Mouse (Mus musculus) hindbrain, embryonic 16.5 days (tissue): ENCODE measurements around the gene Nod1. TPM values are rescaled to one million over a fixed set of nuclear protein-coding genes. Genes with fewer than 3 reads are reported as not detected.

Experiments used
- ATAC-seq: fragments of 200-750 bp; cut with Nextera tagmentation; 2 replicates; pipeline ENCODE4 v1.8.0; 2017; ENCODE audit warnings: moderate TSS enrichment, moderate library complexity
- H3K27ac ChIP-seq: fragments of 300-500 bp; sonication (generic); 2 replicates; pipeline ENCODE4 v1.5.1; 2014; ENCODE audit warnings: low read depth, mild to moderate bottlenecking, control low read depth, low read length, moderate library complexity
- H3K27me3 ChIP-seq: fragments of 300-500 bp; sonication (generic); replicated peaks from 2 replicates; pipeline ENCODE4 v1.6.1; 2014; ENCODE audit warnings: low read length; ENCODE audit not compliant: control insufficient read depth, insufficient read depth
- H3K36me3 ChIP-seq: fragments of 300-500 bp; sonication (generic); 2 replicates; pipeline ENCODE4 v1.6.1; 2014; ENCODE audit warnings: mild to moderate bottlenecking, low read length, moderate library complexity, mixed read lengths; ENCODE audit not compliant: control insufficient read depth, insufficient read depth
- H3K4me1 ChIP-seq: fragments of 300-500 bp; sonication (generic); 2 replicates; pipeline ENCODE4 v1.6.1; 2014; ENCODE audit warnings: low read depth, low read length; ENCODE audit not compliant: control insufficient read depth, insufficient read depth
- H3K4me2 ChIP-seq: fragments of 300-500 bp; sonication (generic); 2 replicates; pipeline ENCODE4 v1.6.1; 2014; ENCODE audit warnings: mild to moderate bottlenecking, low read length, control low read depth, moderate library complexity
- H3K4me3 ChIP-seq: fragments of 300-500 bp; sonication (generic); 2 replicates; pipeline ENCODE4 v1.5.1; 2014; ENCODE audit warnings: mild to moderate bottlenecking, low read length, control low read depth, moderate library complexity
- H3K9ac ChIP-seq: fragments of 300-500 bp; sonication (generic); 2 replicates; pipeline ENCODE4 v1.6.1; 2014; ENCODE audit warnings: low read depth, mild to moderate bottlenecking, control low read depth, low read length, moderate library complexity
- H3K9me3 ChIP-seq: fragments of 300-500 bp; sonication (generic); 2 replicates; pipeline ENCODE4 v1.6.1; 2014; ENCODE audit warnings: mild to moderate bottlenecking, low read length, moderate library complexity; ENCODE audit not compliant: control insufficient read depth
- WGBS: fragments of 180-500 bp; shearing (Covaris S2); extraction: QIAGEN DNeasy Blood & Tissue Kit; methylation state at CpG from one replicate; pipeline ENCODE4 v1.1.7; 2014; 5-methylcytosine and 5-hydroxymethylcytosine counted together
- polyA plus RNA-seq: library from polyadenylated mRNA; unstranded; fragments of >200 nt; fragmentation: Nextera tagmentation; extraction: Ambion mirVana; gene quantifications from 2 replicates; pipeline ENCODE4 v1.2.1, GENCODE M21; 2015

Nod1 gene
- 3.1 and 3.6 TPM in 2 replicates for polyA plus RNA-seq

- H3K4me3 ChIP-seq = peak within 1 kb of the TSS; percentile 70
- H3K4me2 ChIP-seq = peak within 1 kb of the TSS; percentile 96
- H3K36me3 ChIP-seq = no peaks in the 10 kb centered on the region
- peaks cover 3% of the 10 kb centered on the region for H3K4me1 ChIP-seq
- no peaks in the 10 kb centered on the region for H3K9me3 ChIP-seq
- H3K27ac ChIP-seq = peak within 1 kb of the TSS; percentile 60
- peak within 1 kb of the TSS; percentile 72 for H3K9ac ChIP-seq
- H3K27me3 ChIP-seq = peaks cover 5% of the 10 kb centered on the region
- peak; percentile 92 for ATAC-seq
- WGBS = 2% methylated on average over 47 of the region's 53 CpGs
These were observed at the start of gene Nod1 for GRCm38 (mm10) chr6:54972111-54972928. Gene Nod1 (minus strand): TSS chr6:54972612.

GRCm38 (mm10) chr6:55021806-55022205, 49.4 kb upstream of the Nod1 start:
- H3K9me3 ChIP-seq = no peaks in the 10 kb centered on the region

GRCm38 (mm10) chr6:55018417-55018816, 46.0 kb upstream of the Nod1 start:
- no peak for ATAC-seq
- no peaks in the 10 kb centered on the region for H3K9me3 ChIP-seq

More at GRCm38 (mm10) chr6:55021806-55022205, 49.4 kb upstream of the Nod1 start:
- no peak overlapping the region for H3K27ac ChIP-seq
- no peak overlapping the region for H3K4me3 ChIP-seq
- peaks cover 3% of the 10 kb centered on the region for H3K4me1 ChIP-seq
- no peak overlapping the region for H3K4me2 ChIP-seq
- 89% methylated on average over 7 of the region's 7 CpGs for WGBS
- no peaks in the 10 kb centered on the region for H3K36me3 ChIP-seq
- ATAC-seq = no peak
- H3K27me3 ChIP-seq = no peaks in the 10 kb centered on the region
- no peak overlapping the region for H3K9ac ChIP-seq

GRCm38 (mm10) chr6:55016710-55017583, 44.5 kb upstream of the Nod1 start:
- peak overlapping the region; percentile 30 for H3K4me2 ChIP-seq
- 27% methylated on average over 15 of the region's 15 CpGs for WGBS
- H3K9me3 ChIP-seq = no peaks in the 10 kb centered on the region
- H3K27me3 ChIP-seq = no peaks in the 10 kb centered on the region
- H3K4me1 ChIP-seq = peaks cover 7% of the 10 kb centered on the region
- no peak overlapping the region for H3K27ac ChIP-seq
- no peaks in the 10 kb centered on the region for H3K36me3 ChIP-seq
- 0 out of 2 replicates have a peak overlapping the region, but pooled peaks have one; percentile 13 for H3K9ac ChIP-seq
- no peak overlapping the region for H3K4me3 ChIP-seq
- peak; percentile 89 for ATAC-seq

More at GRCm38 (mm10) chr6:55018417-55018816, 46.0 kb upstream of the Nod1 start:
- WGBS = 87% methylated on average over 2 of the region's 2 CpGs
- no peaks in the 10 kb centered on the region for H3K36me3 ChIP-seq
- H3K4me1 ChIP-seq = peaks cover 7% of the 10 kb centered on the region
- no peak overlapping the region for H3K4me2 ChIP-seq
- H3K4me3 ChIP-seq = no peak overlapping the region
- no peaks in the 10 kb centered on the region for H3K27me3 ChIP-seq
- H3K27ac ChIP-seq = no peak overlapping the region
- H3K9ac ChIP-seq = no peak overlapping the region

GRCm38 (mm10) chr6:55016236-55016635, 43.8 kb upstream of the Nod1 start:
- Histone ChIP-seq H3K4me2 (no peak overlapping the region), H3K27ac (no peak overlapping the region), H3K27me3 (no peaks in the 10 kb centered on the region), H3K4me1 (peaks cover 7% of the 10 kb centered on the region), H3K9ac (no peak overlapping the region), H3K36me3 (no peaks in the 10 kb centered on the region), H3K9me3 (no peaks in the 10 kb centered on the region), H3K4me3 (no peak overlapping the region)
- WGBS = 21% methylated on average over 5 of the region's 5 CpGs
- peak; percentile 62 for ATAC-seq

- H3K27me3 ChIP-seq = no peaks in the 10 kb centered on the region
- peaks cover 12% of the 10 kb centered on the region for H3K4me1 ChIP-seq
- no peak overlapping the region for H3K4me2 ChIP-seq
- no peaks in the 10 kb centered on the region for H3K36me3 ChIP-seq
- ATAC-seq = no peak
- H3K9me3 ChIP-seq = no peaks in the 10 kb centered on the region
- H3K4me3 ChIP-seq = no peak overlapping the region
- H3K9ac ChIP-seq = no peak overlapping the region
- H3K27ac ChIP-seq = no peak overlapping the region
- WGBS = 92% methylated on average over 3 of the region's 3 CpGs
These were observed 41.8 kb upstream of the Nod1 start for GRCm38 (mm10) chr6:55014184-55014583.

GRCm38 (mm10) chr6:55012516-55012915, 40.1 kb upstream of the Nod1 start:
- ATAC-seq = no peak
- peaks cover 12% of the 10 kb centered on the region for H3K4me1 ChIP-seq
- WGBS = 86% methylated on average over 7 of the region's 7 CpGs

GRCm38 (mm10) chr6:55010330-55011091, 38.1 kb upstream of the Nod1 start:
- WGBS = 63% methylated on average over 4 of the region's 4 CpGs
- no peak for ATAC-seq
- Histone ChIP-seq H3K27me3 (no peaks in the 10 kb centered on the region), H3K4me1 (peaks cover 6% of the 10 kb centered on the region), H3K9ac (no peak overlapping the region), H3K9me3 (no peaks in the 10 kb centered on the region), H3K4me2 (peak overlapping the region; percentile 26; the same call in 1 of the 2 replicates), H3K27ac (no peak overlapping the region), H3K4me3 (no peak overlapping the region), H3K36me3 (no peaks in the 10 kb centered on the region)

More at GRCm38 (mm10) chr6:55012516-55012915, 40.1 kb upstream of the Nod1 start:
- Histone ChIP-seq H3K27ac (no peak overlapping the region), H3K27me3 (no peaks in the 10 kb centered on the region), H3K9me3 (no peaks in the 10 kb centered on the region), H3K36me3 (no peaks in the 10 kb centered on the region), H3K4me2 (no peak overlapping the region), H3K4me3 (no peak overlapping the region), H3K9ac (no peak overlapping the region)
